Mouse (Mus musculus) forebrain, embryonic 10.5 days (tissue): ENCODE data around the gene Rnf41. TPM values are rescaled to one million over a fixed set of nuclear protein-coding genes. Genes with fewer than 3 reads are reported as not detected.

Experiments used
- DNase-seq: peaks from one replicate; pipeline ENCODE4 v3.0.0-alpha.2; 2017; ENCODE audit warnings: low spot score; ENCODE audit errors: extremely low spot score
- H3K27ac ChIP-seq: fragments of 300-500 bp; sonication (generic); 2 replicates; pipeline ENCODE4 v1.5.1; 2016; ENCODE audit warnings: mild to moderate bottlenecking
- H3K27me3 ChIP-seq: fragments of 300-500 bp; sonication (generic); 2 replicates; pipeline ENCODE4 v1.6.1; 2016; ENCODE audit warnings: mild to moderate bottlenecking; ENCODE audit not compliant: poor library complexity, severe bottlenecking
- H3K36me3 ChIP-seq: fragments of 300-500 bp; sonication (generic); replicated peaks from 2 replicates; pipeline ENCODE4 v1.6.1; 2016; ENCODE audit warnings: mild to moderate bottlenecking, moderate library complexity
- H3K4me1 ChIP-seq: fragments of 300-500 bp; sonication (generic); 2 replicates; pipeline ENCODE4 v1.6.1; 2016
- H3K4me3 ChIP-seq: fragments of 300-500 bp; sonication (generic); 2 replicates; pipeline ENCODE4 v1.5.1; 2016; ENCODE audit warnings: mild to moderate bottlenecking, moderate library complexity
- H3K9me3 ChIP-seq: fragments of 300-500 bp; sonication (generic); 2 replicates; pipeline ENCODE4 v1.6.1; 2016; ENCODE audit warnings: mild to moderate bottlenecking, moderate library complexity
- WGBS: fragments of 180-500 bp; shearing (Covaris S2); methylation state at CpG from one replicate; pipeline ENCODE4 v1.1.7; 2016; 5-methylcytosine and 5-hydroxymethylcytosine counted together
- microRNA-seq: library from miRNA; unstranded; fragments of <30 nt; microRNA quantifications from one replicate; pipeline ENCODE4, GENCODE M21; 2017
- polyA plus RNA-seq: library from polyadenylated mRNA; unstranded; fragments of >200 nt; fragmentation: Nextera tagmentation; extraction: Ambion mirVana; gene quantifications from 2 replicates; pipeline ENCODE4 v1.2.1, GENCODE M21; 2016

The Rnf41 gene
- polyA plus RNA-seq, 1 experiment from 2014 or later: 42.9 TPM

GRCm38 (mm10) chr10:128474366-128474765 lies 62.9 kb downstream of the Rnf41 start:
- WGBS: 84% methylated on average over 12 of the region's 12 CpGs
- DNase-seq: no peak
- H3K36me3 ChIP-seq: peaks cover 99% of the 10 kb centered on the region
- H3K9me3 ChIP-seq: no peaks in the 10 kb centered on the region
- H3K27me3 ChIP-seq: no peaks in the 10 kb centered on the region
- H3K27ac ChIP-seq: no peak overlapping the region
- no peak overlapping the region for H3K4me3 ChIP-seq
- H3K4me1 ChIP-seq: no peaks in the 10 kb centered on the region

- H3K4me3 ChIP-seq: no peak overlapping the region
- no peaks in the 10 kb centered on the region for H3K9me3 ChIP-seq
- no peaks in the 10 kb centered on the region for H3K27me3 ChIP-seq
- H3K27ac ChIP-seq: no peak overlapping the region
- DNase-seq: no peak
- H3K36me3 ChIP-seq: peaks cover 99% of the 10 kb centered on the region
- WGBS: 94% methylated on average over 7 of the region's 7 CpGs
- peaks cover 5% of the 10 kb centered on the region for H3K4me1 ChIP-seq
These were observed 74.9 kb downstream of the Rnf41 start for GRCm38 (mm10) chr10:128486370-128486769.

GRCm38 (mm10) chr10:128487861-128488712 lies 76.6 kb downstream of the Rnf41 start:
- H3K9me3 ChIP-seq: no peaks in the 10 kb centered on the region
- DNase-seq: no peak
- no peaks in the 10 kb centered on the region for H3K27me3 ChIP-seq
- peaks cover 93% of the 10 kb centered on the region for H3K36me3 ChIP-seq
- WGBS: 94% methylated on average over 22 of the region's 22 CpGs
- H3K4me1 ChIP-seq: peaks cover 22% of the 10 kb centered on the region
- no peak overlapping the region for H3K4me3 ChIP-seq
- no peak overlapping the region for H3K27ac ChIP-seq

GRCm38 (mm10) chr10:128488776-128489175 lies 77.3 kb downstream of the Rnf41 start:
- peaks cover 22% of the 10 kb centered on the region for H3K4me1 ChIP-seq
- no peak for DNase-seq
- no peaks in the 10 kb centered on the region for H3K9me3 ChIP-seq
- no peaks in the 10 kb centered on the region for H3K27me3 ChIP-seq
- 91% methylated on average over 4 of the region's 4 CpGs for WGBS
- no peak overlapping the region for H3K27ac ChIP-seq
- no peak overlapping the region; the same call in 1 of the 2 replicates for H3K4me3 ChIP-seq
- peaks cover 86% of the 10 kb centered on the region for H3K36me3 ChIP-seq

GRCm38 (mm10) chr10:128489380-128489779 lies 77.9 kb downstream of the Rnf41 start:
- no peak for DNase-seq
- Histone ChIP-seq H3K27ac (no peak overlapping the region), H3K36me3 (peaks cover 80% of the 10 kb centered on the region), H3K4me3 (no peak overlapping the region), H3K4me1 (peaks cover 23% of the 10 kb centered on the region), H3K9me3 (no peaks in the 10 kb centered on the region), H3K27me3 (no peaks in the 10 kb centered on the region)
- WGBS: 84% methylated on average over 5 of the region's 5 CpGs

- H3K27ac ChIP-seq: no peak overlapping the region
- H3K9me3 ChIP-seq: no peaks in the 10 kb centered on the region
- H3K4me3 ChIP-seq: no peak overlapping the region
- H3K4me1 ChIP-seq: peaks cover 27% of the 10 kb centered on the region
- 67% methylated on average over 4 of the region's 4 CpGs for WGBS
- no peaks in the 10 kb centered on the region for H3K27me3 ChIP-seq
- H3K36me3 ChIP-seq: peaks cover 76% of the 10 kb centered on the region
- no peak for DNase-seq
These were observed 78.3 kb downstream of the Rnf41 start for GRCm38 (mm10) chr10:128489785-128490184.

GRCm38 (mm10) chr10:128490232-128490631 lies 78.8 kb downstream of the Rnf41 start:
- DNase-seq: no peak
- Histone ChIP-seq H3K4me1 (peaks cover 32% of the 10 kb centered on the region), H3K27ac (no peak overlapping the region), H3K9me3 (no peaks in the 10 kb centered on the region), H3K4me3 (no peak overlapping the region), H3K27me3 (no peaks in the 10 kb centered on the region), H3K36me3 (peaks cover 73% of the 10 kb centered on the region)
- WGBS: 81% methylated on average over 5 of the region's 5 CpGs

- peaks cover 66% of the 10 kb centered on the region for H3K36me3 ChIP-seq
- H3K27ac ChIP-seq: no peak overlapping the region
- H3K9me3 ChIP-seq: no peaks in the 10 kb centered on the region
- no peaks in the 10 kb centered on the region for H3K27me3 ChIP-seq
- no peak for DNase-seq
- peak overlapping the region; percentile 85; the same call in 1 of the 2 replicates for H3K4me3 ChIP-seq
- 66% methylated on average over 5 of the region's 5 CpGs for WGBS
- peaks cover 34% of the 10 kb centered on the region for H3K4me1 ChIP-seq
These were observed 79.5 kb downstream of the Rnf41 start for GRCm38 (mm10) chr10:128490912-128491311.

Small RNAs within 50 kb of the gene (microRNA-seq; reads per million reads assigned to microRNA genes)
- not detected for gene Gm25361
- not detected for gene Gm26308
- gene Mir6914: not detected
- 1.8 reads per million for gene Mir6915
- gene Mir8105: not detected

Other genes with a start within 250 kb of the Rnf41 start
- gene Rbms2, start 231.4 kb upstream of the Rnf41 start, polyA plus RNA-seq: 26.6 and 28.6 TPM in 2 replicates
- 1.5 and 2.3 TPM in 2 replicates for gene Gls2, start 217.2 kb upstream of the Rnf41 start, polyA plus RNA-seq
- 29.9 and 32.3 TPM in 2 replicates for gene Spryd4, start 199.8 kb upstream of the Rnf41 start, polyA plus RNA-seq
- gene Mip, start 185.8 kb upstream of the Rnf41 start, polyA plus RNA-seq: 0.55 and 0.69 TPM in 2 replicates
- gene Timeless, start 179.6 kb upstream of the Rnf41 start, polyA plus RNA-seq: 108 and 112 TPM in 2 replicates
- 0.81 and 1.1 TPM in 2 replicates for gene Apon, start 157.6 kb upstream of the Rnf41 start, polyA plus RNA-seq
- not detected in 2 replicates for gene Apof, start 143.0 kb upstream of the Rnf41 start, polyA plus RNA-seq
- gene Stat2, start 141.1 kb upstream of the Rnf41 start, polyA plus RNA-seq: 10.7 and 11.2 TPM in 2 replicates
- not detected in 2 replicates for gene Il23a, start 112.9 kb upstream of the Rnf41 start, polyA plus RNA-seq
- gene Pan2, start 108.3 kb upstream of the Rnf41 start, polyA plus RNA-seq: 42.1 and 45.3 TPM in 2 replicates
- 253 and 256 TPM in 2 replicates for gene Cnpy2, start 89.2 kb upstream of the Rnf41 start, polyA plus RNA-seq
- gene Cs, start 73.9 kb upstream of the Rnf41 start, polyA plus RNA-seq: 256 and 265 TPM in 2 replicates
- gene Coq10a, start 42.7 kb upstream of the Rnf41 start, polyA plus RNA-seq: 9.2 and 10.1 TPM in 2 replicates
- gene Ankrd52, start 34.5 kb upstream of the Rnf41 start, polyA plus RNA-seq: 11.1 and 13.1 TPM in 2 replicates
- gene Slc39a5, start 10.4 kb upstream of the Rnf41 start, polyA plus RNA-seq: 0.30 TPM in 1 of 2 replicates, not detected in the other
- gene Nabp2, start 165 bp upstream of the Rnf41 start, polyA plus RNA-seq: 161 and 164 TPM in 2 replicates
- gene Smarcc2, start 47.6 kb downstream of the Rnf41 start, polyA plus RNA-seq: 72.0 and 73.6 TPM in 2 replicates
- 712 and 780 TPM in 2 replicates for gene Myl6, start 82.5 kb downstream of the Rnf41 start, polyA plus RNA-seq
- gene Myl6b, start 87.0 kb downstream of the Rnf41 start, polyA plus RNA-seq: 1.9 and 2.0 TPM in 2 replicates
- 8.6 and 10.3 TPM in 2 replicates for gene Esyt1, start 114.2 kb downstream of the Rnf41 start, polyA plus RNA-seq
- gene Zc3h10, start 136.1 kb downstream of the Rnf41 start, polyA plus RNA-seq: 11.8 and 14.0 TPM in 2 replicates
- gene Rpl41, start 137.6 kb downstream of the Rnf41 start, polyA plus RNA-seq: 3,608 and 3,665 TPM in 2 replicates
- 298 and 302 TPM in 2 replicates for gene Pa2g4, start 154.3 kb downstream of the Rnf41 start, polyA plus RNA-seq
- 3.0 and 3.1 TPM in 2 replicates for gene Erbb3, start 178.0 kb downstream of the Rnf41 start, polyA plus RNA-seq
- gene Rps26, start 215.1 kb downstream of the Rnf41 start, polyA plus RNA-seq: 574 and 577 TPM in 2 replicates
- gene Ikzf4, start 234.3 kb downstream of the Rnf41 start, polyA plus RNA-seq: 3.2 and 3.9 TPM in 2 replicates